Mouse (Mus musculus): ENCODE data around the gene Pi4k2a. TPM values are rescaled to one million over a fixed set of nuclear protein-coding genes. Genes with fewer than 3 reads are reported as not detected.

Gene Pi4k2a
- polyA plus RNA-seq, 1 experiment from 2014 or later: 24.3 TPM

DNA sequence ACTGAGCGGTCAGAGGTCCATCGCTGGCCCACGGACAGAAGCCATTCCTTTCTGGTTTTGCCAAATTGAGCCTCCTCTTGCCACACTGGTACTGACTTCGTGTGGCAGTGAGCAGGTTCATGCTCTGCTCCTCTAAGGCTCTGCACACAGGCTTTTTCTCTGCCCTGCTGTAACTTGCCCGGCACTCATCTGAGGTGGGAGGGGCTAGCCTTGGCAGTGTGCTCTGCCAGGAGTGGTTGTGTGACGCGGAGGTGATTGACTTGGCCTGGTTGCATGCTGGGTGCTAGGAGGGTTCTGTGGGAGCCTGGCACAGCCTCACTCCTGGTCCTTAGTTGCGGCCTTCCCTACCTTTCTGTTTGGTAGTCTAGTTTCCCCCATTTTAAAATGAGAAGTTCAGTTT lies 30.2 kb downstream of the Pi4k2a start:
- Histone ChIP-seq H3K27ac (replicated peaks; ENCODE audit: low read depth, low read length) (no peak overlapping the region), H3K4me2 (ENCODE audit: low read depth, low read length) (no peak overlapping the region), H3K9me3 (replicated peaks; ENCODE audit: control insufficient read depth, low read length) (no peaks in the 10 kb centered on the region), H3K36me3 (replicated peaks; ENCODE audit: control insufficient read depth, insufficient read depth, low read depth, low read length) (peaks cover 9% of the 10 kb centered on the region), H3K27me3 (ENCODE audit: control insufficient read depth, insufficient read depth, low read length) (no peaks in the 10 kb centered on the region), H3K9ac (replicated peaks; ENCODE audit: low read length) (no peak overlapping the region), H3K4me1 (ENCODE audit: control insufficient read depth, insufficient read depth, low read length) (no peaks in the 10 kb centered on the region), H3K4me3 (ENCODE audit: low read depth, low read length) (no peak overlapping the region)
- ATAC-seq (replicated peaks; ENCODE audit: insufficient number of reproducible peaks, low FRiP score, low TSS enrichment, low read depth): no peak
- 91% methylated on average over 8 of the region's 8 CpGs for WGBS
- DNase-seq (ENCODE audit: low spot score): no peak

DNA sequence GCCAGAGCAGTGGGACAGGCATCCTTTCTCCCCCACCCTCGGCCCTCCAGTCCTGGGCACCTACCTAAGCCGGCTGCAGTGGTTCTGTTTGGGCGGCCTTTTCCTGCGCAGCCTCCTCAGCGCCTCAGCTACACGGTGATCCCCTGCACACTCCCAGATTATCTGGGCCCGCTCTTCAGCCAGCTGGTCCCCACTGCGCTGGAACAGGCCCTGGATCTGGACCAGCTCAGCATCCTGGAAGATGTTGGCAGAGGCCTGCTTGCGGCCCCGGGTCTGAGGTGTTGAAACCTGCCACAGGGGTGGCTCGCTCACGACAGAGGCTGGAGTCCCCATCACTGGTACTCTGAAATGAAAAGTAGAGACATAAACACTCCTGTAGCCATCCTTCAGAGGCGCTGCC lies 34.4 kb downstream of the Pi4k2a start:
- Histone ChIP-seq H3K36me3 (replicated peaks; ENCODE audit: control insufficient read depth, insufficient read depth, low read depth, low read length) (peaks cover 7% of the 10 kb centered on the region), H3K9ac (replicated peaks; ENCODE audit: low read length) (no peak overlapping the region), H3K9me3 (replicated peaks; ENCODE audit: control insufficient read depth, low read length) (no peaks in the 10 kb centered on the region), H3K27me3 (ENCODE audit: control insufficient read depth, insufficient read depth, low read length) (no peaks in the 10 kb centered on the region), H3K4me3 (ENCODE audit: low read depth, low read length) (no peak overlapping the region), H3K27ac (replicated peaks; ENCODE audit: low read depth, low read length) (no peak overlapping the region), H3K4me2 (ENCODE audit: low read depth, low read length) (no peak overlapping the region), H3K4me1 (ENCODE audit: control insufficient read depth, insufficient read depth, low read length) (peaks cover 3% of the 10 kb centered on the region)
- ATAC-seq (replicated peaks; ENCODE audit: insufficient number of reproducible peaks, low FRiP score, low TSS enrichment, low read depth): no peak
- 89% methylated on average over 13 of the region's 13 CpGs for WGBS
- DNase-seq (ENCODE audit: low spot score): no peak

GRCm38 (mm10) chr19:42125501-42126218 lies 35.4 kb downstream of the Pi4k2a start:
- H3K9me3 ChIP-seq (replicated peaks; ENCODE audit: control insufficient read depth, low read length): no peaks in the 10 kb centered on the region
- no peak overlapping the region for H3K4me3 ChIP-seq (ENCODE audit: low read depth, low read length)
- peaks cover 7% of the 10 kb centered on the region for H3K36me3 ChIP-seq (replicated peaks; ENCODE audit: control insufficient read depth, insufficient read depth, low read depth, low read length)
- no peak overlapping the region for H3K9ac ChIP-seq (replicated peaks; ENCODE audit: low read length)
- H3K27me3 ChIP-seq (ENCODE audit: control insufficient read depth, insufficient read depth, low read length): no peaks in the 10 kb centered on the region
- ATAC-seq (replicated peaks; ENCODE audit: insufficient number of reproducible peaks, low FRiP score, low TSS enrichment, low read depth) (no peak), DNase-seq (ENCODE audit: low spot score) (no peak)
- no peak overlapping the region for H3K27ac ChIP-seq (replicated peaks; ENCODE audit: low read depth, low read length)
- no peak overlapping the region for H3K4me2 ChIP-seq (ENCODE audit: low read depth, low read length)
- H3K4me1 ChIP-seq (ENCODE audit: control insufficient read depth, insufficient read depth, low read length): peaks cover 4% of the 10 kb centered on the region
- 89% methylated on average over 11 of the region's 11 CpGs for WGBS

DNA sequence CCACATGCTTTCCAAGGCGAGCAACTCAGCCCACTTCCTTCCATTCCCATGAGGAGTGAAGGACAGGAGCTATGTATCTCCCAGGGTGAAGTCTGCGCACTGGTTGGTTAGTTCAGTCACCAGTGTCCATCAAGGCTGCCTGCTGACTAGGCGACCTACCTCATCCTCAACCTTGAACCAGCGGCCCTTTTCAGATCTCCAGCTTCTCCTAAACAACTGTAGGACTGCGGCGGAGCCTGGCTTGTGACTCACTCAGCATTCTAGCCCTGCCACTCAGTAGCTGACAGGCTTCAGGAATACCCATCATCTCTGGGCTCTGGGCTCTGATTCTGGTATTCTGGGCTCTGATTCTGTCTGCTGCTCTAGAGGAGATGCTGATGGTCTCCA lies 35.9 kb downstream of the Pi4k2a start:
- H3K9ac ChIP-seq (replicated peaks; ENCODE audit: low read length): no peak overlapping the region
- no peak overlapping the region for H3K4me2 ChIP-seq (ENCODE audit: low read depth, low read length)
- ATAC-seq (replicated peaks; ENCODE audit: insufficient number of reproducible peaks, low FRiP score, low TSS enrichment, low read depth) (no peak), DNase-seq (ENCODE audit: low spot score) (no peak)
- no peaks in the 10 kb centered on the region for H3K9me3 ChIP-seq (replicated peaks; ENCODE audit: control insufficient read depth, low read length)
- H3K36me3 ChIP-seq (replicated peaks; ENCODE audit: control insufficient read depth, insufficient read depth, low read depth, low read length): peaks cover 7% of the 10 kb centered on the region
- peaks cover 4% of the 10 kb centered on the region for H3K4me1 ChIP-seq (ENCODE audit: control insufficient read depth, insufficient read depth, low read length)
- H3K27me3 ChIP-seq (ENCODE audit: control insufficient read depth, insufficient read depth, low read length): no peaks in the 10 kb centered on the region
- no peak overlapping the region for H3K27ac ChIP-seq (replicated peaks; ENCODE audit: low read depth, low read length)
- 83% methylated on average over 6 of the region's 6 CpGs for WGBS
- no peak overlapping the region for H3K4me3 ChIP-seq (ENCODE audit: low read depth, low read length)

DNA sequence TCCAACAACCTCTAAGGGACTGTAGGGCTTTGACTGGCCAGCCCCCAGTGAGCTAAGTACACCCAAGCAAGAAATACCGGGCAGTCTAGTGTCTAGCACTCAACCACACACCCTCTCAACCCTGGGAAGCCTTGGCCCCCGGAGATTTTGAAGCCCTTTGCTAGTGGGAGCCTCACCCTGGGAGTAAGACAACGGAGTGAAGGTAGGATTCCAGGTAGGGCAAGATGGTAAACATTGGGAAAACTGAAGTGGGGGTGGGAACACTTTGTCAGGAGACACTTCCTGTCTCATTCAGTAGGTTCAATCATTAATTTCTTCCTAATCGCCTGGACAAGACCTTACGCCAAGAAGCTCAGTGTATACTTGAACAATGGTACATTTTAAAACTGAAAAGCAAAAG lies 36.8 kb downstream of the Pi4k2a start:
- H3K36me3 ChIP-seq (replicated peaks; ENCODE audit: control insufficient read depth, insufficient read depth, low read depth, low read length): peaks cover 3% of the 10 kb centered on the region

GRCm38 (mm10) chr19:42128052-42128740 lies 37.9 kb downstream of the Pi4k2a start:
- Histone ChIP-seq H3K9me3 (replicated peaks; ENCODE audit: control insufficient read depth, low read length) (no peaks in the 10 kb centered on the region), H3K36me3 (replicated peaks; ENCODE audit: control insufficient read depth, insufficient read depth, low read depth, low read length) (no peaks in the 10 kb centered on the region; the same call in 1 of the 2 replicates), H3K4me3 (ENCODE audit: low read depth, low read length) (peak overlapping the region; percentile 60), H3K27ac (replicated peaks; ENCODE audit: low read depth, low read length) (peak overlapping the region; percentile 52), H3K9ac (replicated peaks; ENCODE audit: low read length) (peak overlapping the region; percentile 80), H3K4me1 (ENCODE audit: control insufficient read depth, insufficient read depth, low read length) (peaks cover 4% of the 10 kb centered on the region), H3K27me3 (ENCODE audit: control insufficient read depth, insufficient read depth, low read length) (no peaks in the 10 kb centered on the region), H3K4me2 (ENCODE audit: low read depth, low read length) (peak overlapping the region; percentile 91)
- 5% methylated on average over 23 of the region's 23 CpGs for WGBS
- ATAC-seq (replicated peaks; ENCODE audit: insufficient number of reproducible peaks, low FRiP score, low TSS enrichment, low read depth): no peak
- peak; percentile 9 for DNase-seq (ENCODE audit: low spot score)

More for the DNA sequence above, 36.8 kb downstream of the Pi4k2a start:
- H3K9me3 ChIP-seq (replicated peaks; ENCODE audit: control insufficient read depth, low read length): no peaks in the 10 kb centered on the region
- WGBS: 85% methylated on average over 5 of the region's 5 CpGs
- DNase-seq (ENCODE audit: low spot score): no peak
- no peak overlapping the region for H3K27ac ChIP-seq (replicated peaks; ENCODE audit: low read depth, low read length)
- no peak for ATAC-seq (replicated peaks; ENCODE audit: insufficient number of reproducible peaks, low FRiP score, low TSS enrichment, low read depth)
- H3K9ac ChIP-seq (replicated peaks; ENCODE audit: low read length): no peak overlapping the region
- peaks cover 4% of the 10 kb centered on the region for H3K4me1 ChIP-seq (ENCODE audit: control insufficient read depth, insufficient read depth, low read length)
- no peak overlapping the region for H3K4me3 ChIP-seq (ENCODE audit: low read depth, low read length)
- H3K4me2 ChIP-seq (ENCODE audit: low read depth, low read length): no peak overlapping the region
- H3K27me3 ChIP-seq (ENCODE audit: control insufficient read depth, insufficient read depth, low read length): no peaks in the 10 kb centered on the region

GRCm38 (mm10) chr19:42128787-42129508 lies 38.7 kb downstream of the Pi4k2a start, which contains the start of gene Avpi1:
TSS of gene Avpi1 (minus strand) at chr19:42129059.
- DNase-seq (ENCODE audit: low spot score) (peak; percentile 99), ATAC-seq (replicated peaks; ENCODE audit: insufficient number of reproducible peaks, low FRiP score, low TSS enrichment, low read depth) (peak; percentile 96)
- Histone ChIP-seq H3K9me3 (replicated peaks; ENCODE audit: control insufficient read depth, low read length) (no peaks in the 10 kb centered on the region), H3K4me3 (ENCODE audit: low read depth, low read length) (peak within 1 kb of the TSS; percentile 60), H3K4me1 (ENCODE audit: control insufficient read depth, insufficient read depth, low read length) (peaks cover 4% of the 10 kb centered on the region), H3K27me3 (ENCODE audit: control insufficient read depth, insufficient read depth, low read length) (no peaks in the 10 kb centered on the region), H3K27ac (replicated peaks; ENCODE audit: low read depth, low read length) (peak within 1 kb of the TSS; percentile 52), H3K36me3 (replicated peaks; ENCODE audit: control insufficient read depth, insufficient read depth, low read depth, low read length) (no peaks in the 10 kb centered on the region), H3K9ac (replicated peaks; ENCODE audit: low read length) (peak within 1 kb of the TSS; percentile 80), H3K4me2 (ENCODE audit: low read depth, low read length) (peak within 1 kb of the TSS; percentile 91)
- whole genome bisulfite sequencing: under 1% methylated on average over 53 of the region's 54 CpGs
